Mouse (Mus musculus): ENCODE data around the gene Olfr410. TPM values are rescaled to one million over a fixed set of nuclear protein-coding genes. Genes with fewer than 3 reads are reported as not detected.

The Olfr410 gene
- not detected in 2 replicates for polyA plus RNA-seq (2014; fragmentation: Nextera tagmentation; extraction: Ambion mirVana)

GRCm38 (mm10) chr11:74337931-74338330 lies at the start of gene Olfr410:
TSS of gene Olfr410 (minus strand) at chr11:74338031.
- Histone ChIP-seq H3K27ac (ENCODE audit: low read depth, low read length) (no peak within 1 kb of the TSS), H3K9me3 (ENCODE audit: control insufficient read depth, low read length) (no peaks in the 10 kb centered on the region; the same call in 1 of the 2 replicates), H3K4me3 (ENCODE audit: low read depth, low read length) (no peak within 1 kb of the TSS), H3K4me2 (ENCODE audit: low read depth, low read length, severe bottlenecking) (no peak within 1 kb of the TSS), H3K4me1 (replicated peaks; ENCODE audit: control insufficient read depth, insufficient read depth, low read length) (no peaks in the 10 kb centered on the region), H3K9ac (ENCODE audit: low read length) (no peak within 1 kb of the TSS), H3K27me3 (ENCODE audit: control insufficient read depth, insufficient read depth, low read length) (no peaks in the 10 kb centered on the region), H3K36me3 (ENCODE audit: control insufficient read depth, insufficient read depth, low read length) (no peaks in the 10 kb centered on the region)
- WGBS: 82% methylated on average over 6 of the region's 6 CpGs
- ATAC-seq (replicated peaks; ENCODE audit: low FRiP score): no peak
- no peak for DNase-seq (ENCODE audit: low spot score)

GRCm38 (mm10) chr11:74387203-74387602 lies 49.4 kb upstream of the Olfr410 start:
- 75% methylated on average over 5 of the region's 5 CpGs for WGBS
- H3K9ac ChIP-seq (ENCODE audit: low read length): no peak overlapping the region
- no peaks in the 10 kb centered on the region for H3K4me1 ChIP-seq (replicated peaks; ENCODE audit: control insufficient read depth, insufficient read depth, low read length)
- H3K36me3 ChIP-seq (ENCODE audit: control insufficient read depth, insufficient read depth, low read length): no peaks in the 10 kb centered on the region
- DNase-seq (ENCODE audit: low spot score) (no peak), ATAC-seq (replicated peaks; ENCODE audit: low FRiP score) (no peak)
- no peaks in the 10 kb centered on the region for H3K9me3 ChIP-seq (ENCODE audit: control insufficient read depth, low read length)
- H3K4me2 ChIP-seq (ENCODE audit: low read depth, low read length, severe bottlenecking): no peak overlapping the region
- H3K27me3 ChIP-seq (ENCODE audit: control insufficient read depth, insufficient read depth, low read length): no peaks in the 10 kb centered on the region
- no peak overlapping the region for H3K4me3 ChIP-seq (ENCODE audit: low read depth, low read length)
- no peak overlapping the region for H3K27ac ChIP-seq (ENCODE audit: low read depth, low read length)

GRCm38 (mm10) chr11:74385674-74386073 lies 47.8 kb upstream of the Olfr410 start:
- Histone ChIP-seq H3K4me1 (replicated peaks; ENCODE audit: control insufficient read depth, insufficient read depth, low read length) (no peaks in the 10 kb centered on the region), H3K36me3 (ENCODE audit: control insufficient read depth, insufficient read depth, low read length) (no peaks in the 10 kb centered on the region), H3K4me3 (ENCODE audit: low read depth, low read length) (no peak overlapping the region), H3K4me2 (ENCODE audit: low read depth, low read length, severe bottlenecking) (no peak overlapping the region), H3K9ac (ENCODE audit: low read length) (no peak overlapping the region), H3K9me3 (ENCODE audit: control insufficient read depth, low read length) (no peaks in the 10 kb centered on the region), H3K27ac (ENCODE audit: low read depth, low read length) (no peak overlapping the region), H3K27me3 (ENCODE audit: control insufficient read depth, insufficient read depth, low read length) (no peaks in the 10 kb centered on the region)
- 85% methylated on average over 9 of the region's 9 CpGs for WGBS
- ATAC-seq (replicated peaks; ENCODE audit: low FRiP score) (no peak), DNase-seq (ENCODE audit: low spot score) (no peak)

GRCm38 (mm10) chr11:74379166-74379873 lies 41.5 kb upstream of the Olfr410 start:
- WGBS: 80% methylated on average over 4 of the region's 4 CpGs
- Histone ChIP-seq H3K27ac (ENCODE audit: low read depth, low read length) (no peak overlapping the region), H3K27me3 (ENCODE audit: control insufficient read depth, insufficient read depth, low read length) (no peaks in the 10 kb centered on the region), H3K4me2 (ENCODE audit: low read depth, low read length, severe bottlenecking) (no peak overlapping the region), H3K4me3 (ENCODE audit: low read depth, low read length) (no peak overlapping the region), H3K36me3 (ENCODE audit: control insufficient read depth, insufficient read depth, low read length) (no peaks in the 10 kb centered on the region), H3K9ac (ENCODE audit: low read length) (no peak overlapping the region), H3K4me1 (replicated peaks; ENCODE audit: control insufficient read depth, insufficient read depth, low read length) (no peaks in the 10 kb centered on the region), H3K9me3 (ENCODE audit: control insufficient read depth, low read length) (no peaks in the 10 kb centered on the region)
- no peak for DNase-seq (ENCODE audit: low spot score)
- ATAC-seq (replicated peaks; ENCODE audit: low FRiP score): no peak

- WGBS: 81% methylated on average over 3 of the region's 3 CpGs
- H3K4me1 ChIP-seq (replicated peaks; ENCODE audit: control insufficient read depth, insufficient read depth, low read length): no peaks in the 10 kb centered on the region
- no peak overlapping the region for H3K27ac ChIP-seq (ENCODE audit: low read depth, low read length)
- ATAC-seq (replicated peaks; ENCODE audit: low FRiP score) (0 out of 2 replicates have a peak, but pooled peaks have one; percentile 49), DNase-seq (ENCODE audit: low spot score) (peak; percentile 62)
- H3K36me3 ChIP-seq (ENCODE audit: control insufficient read depth, insufficient read depth, low read length): no peaks in the 10 kb centered on the region
- no peak overlapping the region for H3K4me2 ChIP-seq (ENCODE audit: low read depth, low read length, severe bottlenecking)
- no peaks in the 10 kb centered on the region for H3K27me3 ChIP-seq (ENCODE audit: control insufficient read depth, insufficient read depth, low read length)
- no peaks in the 10 kb centered on the region for H3K9me3 ChIP-seq (ENCODE audit: control insufficient read depth, low read length)
- H3K4me3 ChIP-seq (ENCODE audit: low read depth, low read length): no peak overlapping the region
- H3K9ac ChIP-seq (ENCODE audit: low read length): no peak overlapping the region
Observed at GRCm38 (mm10) chr11:74376847-74377246, 39.0 kb upstream of the Olfr410 start.

GRCm38 (mm10) chr11:74371393-74372100 lies 33.7 kb upstream of the Olfr410 start:
- peak; percentile 88 for DNase-seq (ENCODE audit: low spot score)
- Histone ChIP-seq H3K4me2 (ENCODE audit: low read depth, low read length, severe bottlenecking) (no peak overlapping the region), H3K9ac (ENCODE audit: low read length) (no peak overlapping the region), H3K36me3 (ENCODE audit: control insufficient read depth, insufficient read depth, low read length) (no peaks in the 10 kb centered on the region), H3K4me1 (replicated peaks; ENCODE audit: control insufficient read depth, insufficient read depth, low read length) (no peaks in the 10 kb centered on the region), H3K27me3 (ENCODE audit: control insufficient read depth, insufficient read depth, low read length) (no peaks in the 10 kb centered on the region), H3K9me3 (ENCODE audit: control insufficient read depth, low read length) (no peaks in the 10 kb centered on the region), H3K27ac (ENCODE audit: low read depth, low read length) (no peak overlapping the region), H3K4me3 (ENCODE audit: low read depth, low read length) (no peak overlapping the region)
- ATAC-seq (replicated peaks; ENCODE audit: low FRiP score): peak; percentile 60
- 12% methylated on average over 22 of the region's 22 CpGs for WGBS

- no peaks in the 10 kb centered on the region for H3K9me3 ChIP-seq (ENCODE audit: control insufficient read depth, low read length)
- DNase-seq (ENCODE audit: low spot score): no peak
- no peak within 1 kb of the TSS for H3K27ac ChIP-seq (ENCODE audit: low read depth, low read length)
- H3K4me2 ChIP-seq (ENCODE audit: low read depth, low read length, severe bottlenecking): no peak within 1 kb of the TSS
- H3K9ac ChIP-seq (ENCODE audit: low read length): no peak within 1 kb of the TSS
- no peak within 1 kb of the TSS for H3K4me3 ChIP-seq (ENCODE audit: low read depth, low read length)
- no peaks in the 10 kb centered on the region for H3K27me3 ChIP-seq (ENCODE audit: control insufficient read depth, insufficient read depth, low read length)
- ATAC-seq (replicated peaks; ENCODE audit: low FRiP score): no peak
- H3K4me1 ChIP-seq (replicated peaks; ENCODE audit: control insufficient read depth, insufficient read depth, low read length): no peaks in the 10 kb centered on the region
- H3K36me3 ChIP-seq (ENCODE audit: control insufficient read depth, insufficient read depth, low read length): no peaks in the 10 kb centered on the region
- WGBS: 86% methylated on average over 1 of the region's 1 CpGs
Observed at GRCm38 (mm10) chr11:74361769-74362168, 23.9 kb upstream of the Olfr410 start, which contains the start of gene Olfr412. TSS of gene Olfr412 (plus strand) at chr11:74362069.

- Histone ChIP-seq H3K4me3 (ENCODE audit: low read depth, low read length) (no peak within 1 kb of the TSS), H3K27me3 (ENCODE audit: control insufficient read depth, insufficient read depth, low read length) (no peaks in the 10 kb centered on the region), H3K4me2 (ENCODE audit: low read depth, low read length, severe bottlenecking) (no peak within 1 kb of the TSS), H3K9ac (ENCODE audit: low read length) (no peak within 1 kb of the TSS), H3K9me3 (ENCODE audit: control insufficient read depth, low read length) (no peaks in the 10 kb centered on the region; the same call in 1 of the 2 replicates), H3K36me3 (ENCODE audit: control insufficient read depth, insufficient read depth, low read length) (no peaks in the 10 kb centered on the region), H3K27ac (ENCODE audit: low read depth, low read length) (no peak within 1 kb of the TSS), H3K4me1 (replicated peaks; ENCODE audit: control insufficient read depth, insufficient read depth, low read length) (no peaks in the 10 kb centered on the region)
- DNase-seq (ENCODE audit: low spot score): no peak
- 81% methylated on average over 3 of the region's 3 CpGs for WGBS
- ATAC-seq (replicated peaks; ENCODE audit: low FRiP score): no peak
Observed at GRCm38 (mm10) chr11:74352550-74352949, 14.7 kb upstream of the Olfr410 start, which contains the start of gene Olfr411. TSS of gene Olfr411 (minus strand) at chr11:74352650.
